Comparison of ENCODE assay signal across 8 mouse cellular contexts in genomic region chr3:95906860-95907259, GRCm38 (mm10). TPM values are rescaled to one million over a fixed set of nuclear protein-coding genes. Genes with fewer than 3 reads are reported as not detected.
DNase-seq lines count a peak whose midpoint lies in the region; ATAC-seq and TF ChIP-seq lines count a peak whose summit lies in the region.

No protein-coding gene starts in this region.

- peak overlapping the region; percentile 72 for H3K4me2 ChIP-seq in kidney, embryonic 16.5 days (replicated peaks; ENCODE audit: low read depth, low read length)

- no peaks in the 10 kb centered on the region for H3K9me3 ChIP-seq in heart, embryonic 10.5 days
- H3K9me3 ChIP-seq in kidney, embryonic 16.5 days (ENCODE audit: low read length) = no peaks in the 10 kb centered on the region

- under 1% methylated on average over 12 of the region's 12 CpGs for WGBS in heart, embryonic 10.5 days
- WGBS in kidney, embryonic 16.5 days = under 1% methylated on average over 12 of the region's 12 CpGs

- TF ChIP-seq CTCF in layer of hippocampus, adult 2 months (conservative IDR thresholded peaks at IDR 0.05) = peak; percentile 91
- TF ChIP-seq CTCF in bone marrow macrophage, adult 2 months (IDR thresholded peaks at IDR 0.05; ENCODE audit: low read depth, low read length) = peak; percentile 98

- no peak for ATAC-seq in kidney, embryonic 16.5 days (ENCODE audit: low FRiP score, low TSS enrichment)

- peak overlapping the region; percentile 35; the same call in 1 of the 2 replicates for H3K4me3 ChIP-seq in layer of hippocampus, adult 2 months
- peak overlapping the region; percentile 31 for H3K4me3 ChIP-seq in bone marrow macrophage, adult 2 months (ENCODE audit: insufficient read depth, low read length)
- H3K4me3 ChIP-seq in heart, embryonic 10.5 days = peak overlapping the region; percentile 65
- peak overlapping the region; percentile 31 for H3K4me3 ChIP-seq in kidney, embryonic 16.5 days (ENCODE audit: low read length)

- H3K27me3 ChIP-seq in heart, embryonic 10.5 days (ENCODE audit: insufficient read depth, poor library complexity, severe bottlenecking) = no peaks in the 10 kb centered on the region
- 0 out of 2 replicates have a peak, but pooled peaks cover 4% of the 10 kb centered on the region for H3K27me3 ChIP-seq in kidney, embryonic 16.5 days (ENCODE audit: insufficient read depth, low read length)

- H3K27ac ChIP-seq in layer of hippocampus, adult 2 months = no peak overlapping the region
- H3K27ac ChIP-seq in bone marrow macrophage, adult 2 months (ENCODE audit: insufficient read depth, low read depth, low read length) = no peak overlapping the region
- H3K27ac ChIP-seq in heart, embryonic 10.5 days = no peak overlapping the region
- no peak overlapping the region for H3K27ac ChIP-seq in kidney, embryonic 16.5 days (ENCODE audit: low read length)

- no peak overlapping the region for H3K9ac ChIP-seq in kidney, embryonic 16.5 days (replicated peaks; ENCODE audit: low read length)

- no peak for TF ChIP-seq POLR2A in bone marrow macrophage, adult 2 months (IDR thresholded peaks at IDR 0.05; ENCODE audit: borderline replicate concordance, low read depth, low read length)

- DNase-seq in layer of hippocampus, adult 2 months (ENCODE audit: low spot score in 2 of 2) = peak in 1 of 2 experiments; percentile 49
- DNase-seq in layer of hippocampus, adult 11-12 months (ENCODE audit: low spot score) = no peak
- DNase-seq in heart, embryonic 10.5 days (ENCODE audit: low spot score) = peak; percentile 83
- DNase-seq in lung, postnatal 36 days = peak; percentile 73
- DNase-seq in spleen, postnatal 36 days (ENCODE audit: low spot score in 2 of 2) = peak; percentile 26 to 29
- DNase-seq in yolk sac, embryonic 10.5 days (ENCODE audit: low spot score) = no peak

- H3K36me3 ChIP-seq in heart, embryonic 10.5 days = no peaks in the 10 kb centered on the region
- no peaks in the 10 kb centered on the region for H3K36me3 ChIP-seq in kidney, embryonic 16.5 days (ENCODE audit: insufficient read depth, low read length)

- H3K4me1 ChIP-seq in bone marrow macrophage, adult 2 months (ENCODE audit: control insufficient read depth, insufficient read depth, low read length) = peaks cover 10% of the 10 kb centered on the region
- H3K4me1 ChIP-seq in heart, embryonic 10.5 days = peaks cover 48% of the 10 kb centered on the region
- peaks cover 46% of the 10 kb centered on the region for H3K4me1 ChIP-seq in kidney, embryonic 16.5 days (ENCODE audit: insufficient read depth, low read length)

RNA-seq across cellular contexts. Expression of gene Car14, which starts 2.4 kb away (rescaled TPM):
- 1 to 10 TPM; 6.9 to 9.9 TPM for total RNA-seq in layer of hippocampus, adult 2 months (2021)
- not detected in 2 replicates for polyA plus RNA-seq in bone marrow macrophage, adult 2 months (2012; ENCODE audit: insufficient read depth, insufficient read length, missing spikeins)
- 47.2 and 68.0 TPM in 2 replicates for polyA plus RNA-seq in heart, embryonic 10.5 days (2016; fragmentation: Nextera tagmentation; extraction: Ambion mirVana)
- 21.0 and 22.5 TPM in 2 replicates for polyA plus RNA-seq in kidney, embryonic 16.5 days (2015; fragmentation: Nextera tagmentation; extraction: Ambion mirVana)

RNA-seq across cellular contexts. Expression of gene Aph1a, which starts 13.1 kb away (rescaled TPM):
- 10 to 100 TPM; 69.0 to 79.8 TPM for total RNA-seq in layer of hippocampus, adult 2 months (2021)
- polyA plus RNA-seq in bone marrow macrophage, adult 2 months (2012; ENCODE audit: insufficient read depth, insufficient read length, missing spikeins) = 116 and 118 TPM in 2 replicates
- 30.4 and 39.4 TPM in 2 replicates for polyA plus RNA-seq in heart, embryonic 10.5 days (2016; fragmentation: Nextera tagmentation; extraction: Ambion mirVana)
- polyA plus RNA-seq in kidney, embryonic 16.5 days (2015; fragmentation: Nextera tagmentation; extraction: Ambion mirVana) = 41.3 and 44.1 TPM in 2 replicates

RNA-seq across cellular contexts. Expression of gene BC028528, which starts 15.1 kb away (rescaled TPM):
- total RNA-seq in layer of hippocampus, adult 2 months (2021) = 1 to 10 TPM; 3.4 to 4.8 TPM
- polyA plus RNA-seq in bone marrow macrophage, adult 2 months (2012; ENCODE audit: insufficient read depth, insufficient read length, missing spikeins) = 145 and 162 TPM in 2 replicates
- 18.5 and 26.4 TPM in 2 replicates for polyA plus RNA-seq in heart, embryonic 10.5 days (2016; fragmentation: Nextera tagmentation; extraction: Ambion mirVana)
- 38.8 and 45.7 TPM in 2 replicates for polyA plus RNA-seq in kidney, embryonic 16.5 days (2015; fragmentation: Nextera tagmentation; extraction: Ambion mirVana)

RNA-seq across cellular contexts. Expression of gene Anp32e, which starts 22.2 kb away (rescaled TPM):
- 10 to 100 TPM; 78.9 to 80.6 TPM for total RNA-seq in layer of hippocampus, adult 2 months (2021)
- polyA plus RNA-seq in bone marrow macrophage, adult 2 months (2012; ENCODE audit: insufficient read depth, insufficient read length, missing spikeins) = 134 and 150 TPM in 2 replicates
- polyA plus RNA-seq in heart, embryonic 10.5 days (2016; fragmentation: Nextera tagmentation; extraction: Ambion mirVana) = 209 and 212 TPM in 2 replicates
- 206 and 252 TPM in 2 replicates for polyA plus RNA-seq in kidney, embryonic 16.5 days (2015; fragmentation: Nextera tagmentation; extraction: Ambion mirVana)

RNA-seq across cellular contexts. Expression of gene Ciart, which starts 24.8 kb away (rescaled TPM):
- total RNA-seq in layer of hippocampus, adult 2 months (2021) = 10 to 100 TPM; 10.3 to 11.7 TPM
- polyA plus RNA-seq in bone marrow macrophage, adult 2 months (2012; ENCODE audit: insufficient read depth, insufficient read length, missing spikeins) = 1.6 and 1.7 TPM in 2 replicates
- 6.0 and 10.7 TPM in 2 replicates for polyA plus RNA-seq in heart, embryonic 10.5 days (2016; fragmentation: Nextera tagmentation; extraction: Ambion mirVana)
- 5.8 and 6.0 TPM in 2 replicates for polyA plus RNA-seq in kidney, embryonic 16.5 days (2015; fragmentation: Nextera tagmentation; extraction: Ambion mirVana)

Comparison
In these comparisons a context has a peak if more than half of its experiments do, and no peak if none do; other contexts are left out.
1. DNase-seq: peak in heart, embryonic 10.5 days (single experiment), lung, postnatal 36 days (single experiment) and spleen, postnatal 36 days (2 of 2); none in layer of hippocampus, adult 11-12 months (single experiment) and yolk sac, embryonic 10.5 days (single experiment).
2. RNA of gene Car14, which starts 2.4 kb away (polyA plus RNA-seq): 47.2 to 68.0 TPM in heart, embryonic 10.5 days and 21.0 to 22.5 TPM in kidney, embryonic 16.5 days; not detected in bone marrow macrophage, adult 2 months; every median in the first group is over 10 times any median in the second.
3. Peak in every context shown above with its lines, with median percentiles within 50 percentile points of each other: H3K4me3 ChIP-seq.